Mouse (Mus musculus) heart, adult 2 months (tissue): ENCODE results near the gene Samd4b. TPM values are rescaled to one million over a fixed set of nuclear protein-coding genes. Genes with fewer than 3 reads are reported as not detected.
"Not testable (repeated sequence)": the region's sequence is repeated elsewhere in the genome, so short reads cannot be mapped to it uniquely, and the experiment has no call there.

Source experiments
- DNase-seq, 2 experiments: peaks; one replicate each; pipeline ENCODE4 v3.0.0; 2021
- H3K27ac ChIP-seq: fragments of 200-600 bp; 2 replicates; pipeline ENCODE4 v1.8.1; 2022
- H3K27me3 ChIP-seq: fragments of 200-500 bp; 2 replicates; pipeline ENCODE4 v1.6.1; 2012; ENCODE audit warnings: mild to moderate bottlenecking, low read length, inconsistent platforms, mixed read lengths; ENCODE audit not compliant: control insufficient read depth, insufficient read depth
- H3K36me3 ChIP-seq: fragments of 200-500 bp; 2 replicates; pipeline ENCODE4 v1.6.1; 2012; ENCODE audit warnings: low read length, inconsistent platforms; ENCODE audit not compliant: control insufficient read depth, insufficient read depth
- H3K4me1 ChIP-seq: fragments of 200-500 bp; 2 replicates; pipeline ENCODE4 v1.6.1; 2011; ENCODE audit warnings: low read length; ENCODE audit not compliant: control insufficient read depth, insufficient read depth
- H3K4me3 ChIP-seq: fragments of 200-600 bp; 2 replicates; pipeline ENCODE4 v1.8.1; 2022
- H3K79me2 ChIP-seq: fragments of 200-500 bp; replicated peaks from 2 replicates; pipeline ENCODE4 v1.6.1; 2012; ENCODE audit warnings: mild to moderate bottlenecking, inconsistent platforms, low read length, moderate library complexity, mixed read lengths; ENCODE audit not compliant: control insufficient read depth, insufficient read depth
- H3K9ac ChIP-seq: fragments of 200-500 bp; 2 replicates; pipeline ENCODE4 v1.6.1; 2012; ENCODE audit warnings: low read depth, mild to moderate bottlenecking, control low read depth, inconsistent platforms, low read length, mixed read lengths
- CTCF ChIP-seq: fragments of 200-600 bp; IDR thresholded peaks from 2 replicates; pipeline ENCODE4 v1.8.1; 2022; ENCODE audit warnings: antibody characterized with exemption, mild to moderate bottlenecking, moderate library complexity
- EP300 ChIP-seq: fragments of 200-500 bp; IDR thresholded peaks from 2 replicates; pipeline ENCODE4 v1.6.1; 2011; ENCODE audit warnings: low read depth, low read length, control low read depth; ENCODE audit not compliant: insufficient read depth
- POLR2A ChIP-seq: fragments of 200-500 bp; IDR thresholded peaks from 2 replicates; pipeline ENCODE4 v1.6.1; 2011; ENCODE audit warnings: mild to moderate bottlenecking, low read depth, low read length, control low read depth; ENCODE audit not compliant: insufficient read depth
- WGBS: fragments of 180-500 bp; shearing (Covaris S2); methylation state at CpG from one replicate; pipeline ENCODE4 v1.1.7; 2018; 5-methylcytosine and 5-hydroxymethylcytosine counted together
- intact Hi-C: fragments of 180-260 bp; cut with DNase I; formaldehyde crosslinking; loops from one replicate; pipeline ENCODE4 v1.15.1; 2025
- polyA plus RNA-seq: library from polyadenylated mRNA; depleted of rRNA; stranded (reverse); fragments of >200 nt; gene quantifications from 2 replicates; pipeline ENCODE4 v1.2.3, GENCODE M21; 2012
- total RNA-seq, 2 experiments: library from RNA; stranded (reverse); gene quantifications; 2 replicates each; pipeline ENCODE4 v1.2.3; 2021

Gene Samd4b
- total and polyA plus RNA-seq, 3 experiments: 21.9 to 46.1 (median 22.4) TPM

DNA sequence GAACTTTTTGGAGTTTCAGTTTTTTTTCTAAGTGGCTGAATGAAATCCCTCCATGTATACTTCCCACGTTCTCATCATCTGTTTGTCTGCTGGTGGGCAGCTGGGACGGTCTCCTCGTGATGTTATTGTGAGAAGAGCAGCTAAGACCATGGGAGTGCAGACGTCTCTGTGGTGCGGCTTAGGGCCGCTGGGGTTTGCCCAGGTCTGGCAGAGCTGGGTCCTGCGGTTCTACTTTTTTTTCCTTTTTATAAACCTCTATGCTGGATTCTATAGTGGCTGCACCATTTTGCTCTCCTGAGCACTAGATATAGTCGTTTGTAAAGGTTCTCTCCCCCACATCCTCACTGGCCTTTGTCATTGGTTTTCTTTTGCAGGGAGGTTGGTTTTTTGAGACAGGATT lies 86.5 kb downstream of the Samd4b start:
- H3K27ac ChIP-seq: no peak overlapping the region
- H3K9ac ChIP-seq: no peak overlapping the region
- H3K4me1 ChIP-seq: no peaks in the 10 kb centered on the region
- H3K36me3 ChIP-seq: no peaks in the 10 kb centered on the region
- no peak for TF ChIP-seq POLR2A
- TF ChIP-seq EP300: no peak
- TF ChIP-seq CTCF: no peak
- intact Hi-C loops: no loop called here
- 60% methylated on average over 8 of the region's 8 CpGs for WGBS
- DNase-seq: no peak
- no peaks in the 10 kb centered on the region for H3K27me3 ChIP-seq
- no peaks in the 10 kb centered on the region for H3K79me2 ChIP-seq
- no peak overlapping the region for H3K4me3 ChIP-seq

- H3K4me1 ChIP-seq, H3K79me2 ChIP-seq, H3K9ac ChIP-seq, H3K36me3 ChIP-seq, H3K4me3 ChIP-seq, H3K27ac ChIP-seq, intact Hi-C loops, DNase-seq, H3K27me3 ChIP-seq: not testable (repeated sequence)
- 52% methylated on average over 8 of the region's 8 CpGs for WGBS
Observed at GRCm38 (mm10) chr7:28510405-28510974, 87.5 kb downstream of the Samd4b start, which contains the start of gene Ifnl2. Gene Ifnl2, minus strand, starts transcription at chr7:28510455.

- DNase-seq, H3K27me3 ChIP-seq, H3K27ac ChIP-seq, H3K9ac ChIP-seq, H3K79me2 ChIP-seq, H3K36me3 ChIP-seq, H3K4me3 ChIP-seq, H3K4me1 ChIP-seq, intact Hi-C loops: not testable (repeated sequence)
- 72% methylated on average over 2 of the region's 2 CpGs for WGBS
Observed at GRCm38 (mm10) chr7:28509121-28509520, 88.8 kb downstream of the Samd4b start.

DNA sequence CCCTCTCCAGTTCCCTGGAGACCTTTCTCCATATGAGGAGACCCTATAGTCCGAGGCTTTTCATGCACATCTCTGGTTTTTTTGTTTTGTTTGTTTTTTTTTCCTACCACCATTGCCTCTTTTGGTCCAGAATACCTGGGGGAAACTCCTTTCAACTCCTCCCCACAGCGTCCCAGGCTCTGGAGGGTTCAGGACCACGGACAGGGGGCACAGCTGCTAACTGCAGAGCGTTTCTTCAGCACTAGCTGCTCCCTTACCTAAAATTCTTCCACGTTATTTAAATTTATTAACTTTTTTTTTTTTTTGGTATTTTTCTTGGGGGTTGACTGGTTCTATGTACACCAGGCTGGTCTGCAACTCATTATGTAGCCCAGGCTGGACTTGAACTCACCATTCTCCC lies 92.4 kb downstream of the Samd4b start:
- Histone ChIP-seq H3K36me3 (no peaks in the 10 kb centered on the region), H3K27ac (no peak overlapping the region), H3K4me3 (no peak overlapping the region), H3K4me1 (no peaks in the 10 kb centered on the region), H3K27me3 (no peaks in the 10 kb centered on the region), H3K79me2 (no peaks in the 10 kb centered on the region), H3K9ac (no peak overlapping the region)
- no peak for TF ChIP-seq POLR2A
- no peak for TF ChIP-seq CTCF
- TF ChIP-seq EP300: no peak
- WGBS: 6% methylated on average over 5 of the region's 5 CpGs
- DNase-seq: no peak
- intact Hi-C loops: no loop called here

- no peak for TF ChIP-seq POLR2A
- TF ChIP-seq CTCF: no peak
- TF ChIP-seq EP300: no peak
- Histone ChIP-seq H3K9ac (no peak overlapping the region), H3K79me2 (no peaks in the 10 kb centered on the region), H3K36me3 (no peaks in the 10 kb centered on the region), H3K27ac (no peak overlapping the region), H3K4me1 (no peaks in the 10 kb centered on the region), H3K4me3 (no peak overlapping the region), H3K27me3 (no peaks in the 10 kb centered on the region)
- no peak for DNase-seq
- 74% methylated on average over 11 of the region's 11 CpGs for WGBS
- intact Hi-C loops: no loop called here
Observed at GRCm38 (mm10) chr7:28495426-28495825, 102.5 kb downstream of the Samd4b start.

GRCm38 (mm10) chr7:28492310-28492709 lies 105.6 kb downstream of the Samd4b start:
- H3K36me3 ChIP-seq: no peaks in the 10 kb centered on the region
- H3K79me2 ChIP-seq: no peaks in the 10 kb centered on the region
- DNase-seq: no peak
- TF ChIP-seq CTCF (no peak), EP300 (no peak), POLR2A (no peak)
- no peaks in the 10 kb centered on the region for H3K4me1 ChIP-seq
- H3K27me3 ChIP-seq: no peaks in the 10 kb centered on the region
- H3K9ac ChIP-seq: no peak overlapping the region
- no peak overlapping the region for H3K27ac ChIP-seq
- intact Hi-C loops: no loop called here
- H3K4me3 ChIP-seq: no peak overlapping the region
- WGBS: 87% methylated on average over 8 of the region's 8 CpGs
